Mouse (Mus musculus) limb, embryonic 15.5 days (tissue): ENCODE measurements at regions not wholly inside any gene's neighbourhood (a gene's known extent, or its start where the extent isn't known, plus 50 kb on each side); places are given as distances from the start of the nearest gene placed in this dataset.

Experiments
- ATAC-seq: fragments of 200-750 bp; cut with Nextera tagmentation; 2 replicates; pipeline ENCODE4 v1.8.0; 2017; ENCODE audit warnings: low read depth, moderate TSS enrichment; ENCODE audit not compliant: insufficient number of reproducible peaks, low FRiP score, low TSS enrichment
- H3K27ac ChIP-seq: fragments of 300-500 bp; sonication (generic); 2 replicates; pipeline ENCODE4 v1.5.1; 2015; ENCODE audit warnings: moderate library complexity, mild to moderate bottlenecking, inconsistent platforms
- H3K27me3 ChIP-seq: fragments of 300-500 bp; sonication (generic); 2 replicates; pipeline ENCODE4 v1.6.1; 2015; ENCODE audit warnings: inconsistent platforms
- H3K36me3 ChIP-seq: fragments of 300-500 bp; sonication (generic); 2 replicates; pipeline ENCODE4 v1.6.1; 2015; ENCODE audit warnings: inconsistent platforms
- H3K4me1 ChIP-seq: fragments of 300-500 bp; sonication (generic); 2 replicates; pipeline ENCODE4 v1.6.1; 2015; ENCODE audit warnings: inconsistent platforms
- H3K4me2 ChIP-seq: fragments of 300-500 bp; sonication (generic); 2 replicates; pipeline ENCODE4 v1.6.1; 2015; ENCODE audit warnings: mild to moderate bottlenecking, inconsistent platforms
- H3K4me3 ChIP-seq: fragments of 300-500 bp; sonication (generic); 2 replicates; pipeline ENCODE4 v1.5.1; 2015; ENCODE audit warnings: mild to moderate bottlenecking, inconsistent platforms
- H3K9ac ChIP-seq: fragments of 300-500 bp; sonication (generic); 2 replicates; pipeline ENCODE4 v1.6.1; 2015; ENCODE audit warnings: inconsistent platforms
- H3K9me3 ChIP-seq: fragments of 300-500 bp; sonication (generic); 2 replicates; pipeline ENCODE4 v1.6.1; 2016; ENCODE audit warnings: inconsistent platforms
- WGBS: fragments of 180-500 bp; shearing (Covaris S2); methylation state at CpG from one replicate; pipeline ENCODE4 v1.1.7; 2015; 5-methylcytosine and 5-hydroxymethylcytosine counted together

- H3K9me3 ChIP-seq: no peaks in the 10 kb centered on the region
- no peaks in the 10 kb centered on the region for H3K27me3 ChIP-seq
- H3K27ac ChIP-seq: no peak overlapping the region
- H3K36me3 ChIP-seq: no peaks in the 10 kb centered on the region
- no peak overlapping the region for H3K9ac ChIP-seq
- no peak for ATAC-seq
- H3K4me1 ChIP-seq: no peaks in the 10 kb centered on the region; the same call in none of the 2 replicates
- no peak overlapping the region for H3K4me3 ChIP-seq
- peak overlapping the region; percentile 19; the same call in 1 of the 2 replicates for H3K4me2 ChIP-seq
- WGBS: 78% methylated on average over 25 of the region's 25 CpGs
Measured at GRCm38 (mm10) chr13:29016145-29016651, 62.7 kb upstream of the Sox4 start.

GRCm38 (mm10) chr13:29015605-29015994 is 62.1 kb upstream of the Sox4 start:
- ATAC-seq: no peak
- Histone ChIP-seq H3K9me3 (no peaks in the 10 kb centered on the region), H3K27me3 (no peaks in the 10 kb centered on the region), H3K36me3 (no peaks in the 10 kb centered on the region), H3K4me3 (no peak overlapping the region), H3K27ac (no peak overlapping the region), H3K4me2 (no peak overlapping the region), H3K4me1 (no peaks in the 10 kb centered on the region; the same call in none of the 2 replicates), H3K9ac (no peak overlapping the region)
- 64% methylated on average over 9 of the region's 9 CpGs for WGBS

- no peak overlapping the region for H3K9ac ChIP-seq
- 53% methylated on average over 13 of the region's 13 CpGs for WGBS
- no peak for ATAC-seq
- H3K27ac ChIP-seq: no peak overlapping the region
- no peak overlapping the region for H3K4me3 ChIP-seq
- no peaks in the 10 kb centered on the region for H3K36me3 ChIP-seq
- H3K9me3 ChIP-seq: no peaks in the 10 kb centered on the region
- no peak overlapping the region for H3K4me2 ChIP-seq
- no peaks in the 10 kb centered on the region; the same call in none of the 2 replicates for H3K4me1 ChIP-seq
- H3K27me3 ChIP-seq: no peaks in the 10 kb centered on the region
Measured at GRCm38 (mm10) chr13:29014827-29015604, 61.5 kb upstream of the Sox4 start.

GRCm38 (mm10) chr13:29014066-29014826 is 60.7 kb upstream of the Sox4 start:
- no peak for ATAC-seq
- no peak overlapping the region for H3K9ac ChIP-seq
- no peaks in the 10 kb centered on the region; the same call in none of the 2 replicates for H3K4me1 ChIP-seq
- 72% methylated on average over 15 of the region's 15 CpGs for WGBS
- H3K27ac ChIP-seq: no peak overlapping the region
- no peak overlapping the region for H3K4me2 ChIP-seq
- H3K4me3 ChIP-seq: no peak overlapping the region
- no peaks in the 10 kb centered on the region for H3K36me3 ChIP-seq
- H3K9me3 ChIP-seq: no peaks in the 10 kb centered on the region
- H3K27me3 ChIP-seq: no peaks in the 10 kb centered on the region

GRCm38 (mm10) chr13:29006467-29006866 is 53.0 kb upstream of the Sox4 start:
- Histone ChIP-seq H3K4me1 (no peaks in the 10 kb centered on the region), H3K4me3 (no peak overlapping the region), H3K9me3 (no peaks in the 10 kb centered on the region), H3K4me2 (no peak overlapping the region), H3K27ac (no peak overlapping the region), H3K27me3 (no peaks in the 10 kb centered on the region), H3K9ac (no peak overlapping the region), H3K36me3 (no peaks in the 10 kb centered on the region)
- ATAC-seq: no peak
